Mouse (Mus musculus) cerebellum, adult 18-20 months (tissue): Measurements from ENCODE around the gene Cib1.

ENCODE experiments used
- DNase-seq, 2 experiments: peaks; one replicate each; pipeline ENCODE4 v3.0.0; 2021

Gene Cib1

GRCm38 (mm10) chr7:80232489-80233029 is at the start of gene Cib1, which contains the start of gene Gdpgp1:
Gene Cib1, minus strand, starts transcription at chr7:80232813.
Gene Gdpgp1, plus strand, starts transcription at chr7:80232865.
- DNase-seq, result peak; percentile 87 to 96

DNA sequence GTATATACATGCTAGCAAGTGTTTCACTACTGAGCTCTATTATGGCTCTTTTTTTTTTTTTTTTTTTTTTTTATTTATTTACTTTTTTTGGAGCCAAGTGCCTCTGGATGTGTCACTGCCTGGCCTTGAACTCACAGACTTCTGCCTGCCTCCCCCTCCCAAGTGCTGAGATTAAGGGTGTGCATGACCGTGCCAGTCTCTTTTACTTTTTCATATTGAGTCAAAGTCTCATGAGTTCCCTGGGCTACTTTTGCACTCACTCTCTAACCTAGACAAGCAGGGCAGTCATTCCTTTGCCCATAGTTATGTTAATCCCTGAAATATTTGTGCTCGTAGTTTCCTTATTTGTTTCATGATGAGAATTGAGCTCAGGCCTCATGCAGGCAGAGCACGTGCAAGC is 49.0 kb upstream of the Cib1 start:
- no peak for DNase-seq

- DNase-seq, result no peak
Measured at GRCm38 (mm10) chr7:80280998-80281397, 48.4 kb upstream of the Cib1 start.

DNA sequence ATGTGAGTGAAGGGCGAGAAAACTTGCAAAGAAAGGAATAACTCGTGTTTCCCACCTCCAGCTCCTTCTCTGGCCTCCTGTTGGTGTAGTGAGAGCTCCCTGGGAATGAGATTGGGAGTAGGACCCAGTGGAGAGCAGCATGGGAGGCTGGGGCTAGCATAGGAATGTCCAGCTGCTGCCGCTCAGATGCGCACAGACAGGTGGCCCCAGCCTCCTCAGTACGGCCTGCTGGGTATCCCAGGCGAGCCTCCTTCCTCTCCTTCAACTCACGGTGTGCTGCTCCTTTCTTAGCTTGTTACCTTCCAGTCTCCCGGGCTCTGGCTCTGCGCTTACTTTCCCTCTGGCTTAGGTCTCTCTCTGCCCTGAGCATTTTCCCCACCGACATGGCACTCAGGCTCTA is 47.4 kb upstream of the Cib1 start:
- no peak for DNase-seq

DNA sequence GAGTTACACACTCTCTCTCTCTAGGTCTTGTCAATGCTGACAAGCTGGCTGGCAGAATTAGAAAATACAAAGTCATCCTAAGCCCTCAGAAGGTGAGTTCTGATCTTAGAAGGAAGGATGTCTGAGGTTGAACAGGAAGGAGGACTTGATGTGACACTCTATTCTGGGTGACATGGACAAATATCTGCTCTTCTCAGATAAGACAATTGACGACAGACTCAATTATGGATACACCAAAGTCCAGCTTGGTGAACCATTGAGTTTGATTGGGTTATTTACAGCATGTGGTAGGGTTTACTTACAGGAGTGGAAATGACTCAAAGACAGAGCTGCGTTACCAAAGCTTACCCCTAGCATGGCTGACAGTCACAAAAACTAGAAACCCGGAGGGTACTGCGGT is 43.8 kb upstream of the Cib1 start:
- DNase-seq, result no peak

GRCm38 (mm10) chr7:80273456-80273855 is 40.8 kb upstream of the Cib1 start:
- DNase-seq, result no peak

GRCm38 (mm10) chr7:80269751-80270255 is 37.2 kb upstream of the Cib1 start:
- DNase-seq, result peak; percentile 61 to 65

- DNase-seq, result peak; percentile 96 to 97
Measured at GRCm38 (mm10) chr7:80268897-80269750, 36.5 kb upstream of the Cib1 start, which contains the start of gene Vps33b. Gene Vps33b, plus strand, starts transcription at chr7:80269649.

- no peak for DNase-seq
Measured at GRCm38 (mm10) chr7:80267764-80268163, 35.2 kb upstream of the Cib1 start.

DNA sequence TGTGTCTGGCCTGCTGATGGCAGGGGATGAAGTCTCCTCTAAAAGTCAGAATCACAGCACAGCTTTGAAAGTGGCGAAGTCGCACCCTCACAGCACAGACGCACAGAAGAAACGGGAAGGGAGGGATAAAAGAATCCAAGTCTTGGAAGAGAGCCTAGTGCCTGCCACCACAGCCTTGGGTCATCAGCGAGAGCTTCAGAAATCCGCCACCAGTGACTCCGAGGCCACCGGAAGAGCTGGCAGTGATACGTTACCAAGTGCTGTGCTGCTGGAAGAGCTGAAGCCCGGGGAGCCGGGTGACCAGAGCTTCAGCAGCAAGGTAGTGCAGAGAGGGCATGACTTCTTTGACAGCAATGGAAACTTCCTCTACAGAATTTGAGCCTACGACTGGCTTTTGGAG is 32.0 kb upstream of the Cib1 start:
- no peak for DNase-seq

DNA sequence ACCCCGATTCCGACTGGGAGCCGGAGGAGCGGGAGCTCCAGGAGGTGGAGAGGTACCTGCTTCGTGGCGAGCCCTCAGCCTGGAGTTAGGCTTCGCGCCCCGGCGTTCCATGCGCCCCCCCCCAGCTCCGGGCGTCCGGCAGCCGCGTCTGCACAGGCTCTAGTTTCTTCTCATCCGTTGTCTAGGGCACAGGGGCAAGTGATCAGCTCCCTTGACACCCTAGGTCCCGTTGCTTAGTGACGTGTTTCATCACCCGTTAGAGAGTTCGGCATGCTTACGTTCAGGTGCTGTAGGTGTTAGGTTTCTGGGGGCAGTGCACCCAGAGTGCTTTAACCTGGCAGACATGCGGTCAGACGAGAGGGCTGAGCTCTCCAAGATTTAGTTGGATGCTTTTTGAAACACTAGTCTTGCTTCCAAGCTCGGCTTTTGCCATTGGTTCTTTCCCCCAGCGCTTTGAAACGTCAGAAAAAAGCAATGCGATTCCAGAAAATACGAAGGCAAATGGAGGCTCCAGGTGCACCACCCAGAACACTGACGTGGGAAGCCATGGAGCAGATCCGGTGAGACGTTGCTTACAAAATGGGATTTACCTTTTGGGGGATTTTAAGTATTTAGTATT is 28.9 kb upstream of the Cib1 start:
- no peak for DNase-seq

- peak; percentile 83 to 88 for DNase-seq
Measured at GRCm38 (mm10) chr7:80260625-80261371, 28.2 kb upstream of the Cib1 start, which contains the start of gene Ngrn. Gene Ngrn, plus strand, starts transcription at chr7:80261215.

DNA sequence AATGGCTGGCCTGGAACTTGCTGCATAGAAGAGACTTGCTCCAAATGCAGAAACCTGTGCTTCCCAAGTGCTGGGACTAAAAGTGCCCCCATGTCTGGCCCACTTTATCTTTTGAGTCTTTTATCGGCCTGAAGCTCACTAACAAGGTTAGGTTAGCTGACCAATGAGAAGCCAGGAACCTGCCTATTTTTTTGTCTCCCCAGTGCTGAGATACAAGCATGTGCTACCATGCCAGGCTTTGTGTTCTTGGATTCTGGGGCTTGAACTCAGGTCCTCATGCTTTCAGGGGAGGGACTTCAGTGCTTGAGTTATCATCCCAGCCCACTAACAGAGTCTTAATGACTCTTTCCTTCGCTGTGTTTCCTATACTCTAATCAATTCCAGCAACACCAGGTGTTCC is 25.1 kb upstream of the Cib1 start:
- DNase-seq, result no peak

- no peak for DNase-seq
Measured at GRCm38 (mm10) chr7:80255981-80256380, 23.4 kb upstream of the Cib1 start.

DNA sequence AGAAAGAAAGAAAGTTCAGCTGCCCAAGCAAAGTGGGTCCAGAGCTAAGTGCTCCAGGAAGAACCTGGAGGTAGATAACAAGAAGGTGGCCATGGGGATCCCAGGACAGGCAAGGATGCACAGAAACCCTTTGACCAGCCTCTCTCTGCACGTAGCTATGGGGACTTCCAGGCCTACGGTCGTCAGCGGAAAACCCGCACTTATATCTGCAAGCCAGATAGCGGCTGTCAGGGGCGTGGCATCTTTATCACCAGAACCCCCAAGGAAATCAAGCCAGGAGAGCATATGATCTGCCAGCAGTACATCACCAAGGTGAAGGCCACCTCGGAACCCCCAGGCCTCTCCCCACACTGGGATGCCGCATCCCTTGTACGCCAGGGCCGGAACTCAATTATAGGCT is 20.3 kb upstream of the Cib1 start:
- no peak for DNase-seq

GRCm38 (mm10) chr7:80252437-80252836 is 19.8 kb upstream of the Cib1 start:
- no peak for DNase-seq

GRCm38 (mm10) chr7:80246859-80247258 is 14.2 kb upstream of the Cib1 start:
- DNase-seq, result no peak

DNA sequence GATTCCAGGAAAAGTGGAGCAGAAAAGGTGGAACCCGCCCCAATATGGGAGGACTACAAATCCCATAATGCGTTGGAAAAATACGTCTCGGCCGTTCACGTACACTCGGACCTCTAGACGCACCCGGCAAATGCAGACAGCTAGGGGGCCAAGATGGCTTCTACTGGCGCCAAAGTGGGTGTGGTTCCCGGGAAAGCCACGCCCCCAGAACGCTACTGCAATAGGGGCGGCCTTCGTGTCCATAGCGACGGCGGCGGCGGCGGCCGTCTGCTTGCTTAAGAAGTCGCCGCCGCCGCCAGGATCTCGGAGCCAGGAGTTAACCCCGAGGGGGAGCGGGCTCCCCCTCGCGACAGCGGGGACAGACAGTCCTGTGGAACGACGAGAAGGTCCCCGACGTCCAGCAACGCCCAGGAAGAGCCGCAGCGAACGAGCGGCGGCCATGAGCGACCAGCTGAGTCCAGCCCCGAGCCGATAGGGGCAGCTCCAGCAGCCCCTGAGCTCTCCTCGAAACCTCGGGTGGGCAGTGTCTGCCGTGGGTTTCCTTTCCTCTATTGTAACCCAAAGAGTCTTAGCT is 13.6 kb upstream of the Cib1 start, which contains the start of gene Ttll13:
TSS of gene Ttll13 (plus strand) at position 229 of the 574 bp plus-strand sequence.
- DNase-seq, result peak; percentile 96 to 98

- DNase-seq, result no peak
Measured at GRCm38 (mm10) chr7:80244851-80245250, 12.2 kb upstream of the Cib1 start.

GRCm38 (mm10) chr7:80241661-80242060 is 9.0 kb upstream of the Cib1 start:
- DNase-seq, result no peak

DNA sequence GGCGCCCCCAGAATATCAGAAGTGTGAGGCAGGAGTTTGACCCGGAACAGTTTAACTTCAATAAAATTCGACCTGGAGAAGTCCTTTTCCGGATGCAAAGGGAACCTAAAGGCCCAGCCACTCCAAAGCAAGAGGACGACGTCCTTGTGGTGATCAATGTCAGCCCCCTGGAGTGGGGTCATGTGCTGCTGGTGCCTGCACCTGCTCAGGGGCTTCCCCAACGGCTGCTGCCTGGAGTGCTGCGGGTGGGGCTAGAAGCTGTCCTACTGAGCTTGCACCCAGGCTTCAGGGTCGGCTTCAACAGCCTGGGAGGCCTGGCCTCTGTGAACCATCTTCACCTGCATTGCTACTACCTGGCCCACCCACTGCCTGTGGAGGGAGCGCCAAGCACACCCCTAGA is 5.9 kb upstream of the Cib1 start:
- DNase-seq, result no peak

GRCm38 (mm10) chr7:80233799-80234198 is 1.2 kb upstream of the Cib1 start:
- DNase-seq, result no peak
